Mouse (Mus musculus) hindbrain, embryonic 14.5 days (tissue): ENCODE data around the gene Map10. TPM values are rescaled to one million over a fixed set of nuclear protein-coding genes. Genes with fewer than 3 reads are reported as not detected.

Experiments used
- ATAC-seq: fragments of 200-750 bp; cut with Nextera tagmentation; 2 replicates; pipeline ENCODE4 v1.8.0; 2017; ENCODE audit warnings: moderate number of reproducible peaks, mild to moderate bottlenecking, moderate TSS enrichment, moderate library complexity; ENCODE audit not compliant: low FRiP score
- DNase-seq: peaks from one replicate; pipeline ENCODE4 v3.0.0-alpha.2; 2015; ENCODE audit warnings: low spot score
- H3K27ac ChIP-seq: fragments of 300-500 bp; sonication (generic); 2 replicates; pipeline ENCODE4 v1.5.1; 2014; ENCODE audit warnings: mild to moderate bottlenecking, moderate library complexity
- H3K27me3 ChIP-seq: fragments of 300-500 bp; sonication (generic); 2 replicates; pipeline ENCODE4 v1.6.1; 2014; ENCODE audit warnings: mild to moderate bottlenecking, low read length, mixed read lengths; ENCODE audit not compliant: control insufficient read depth, insufficient read depth
- H3K36me3 ChIP-seq: fragments of 300-500 bp; sonication (generic); replicated peaks from 2 replicates; pipeline ENCODE4 v1.6.1; 2014; ENCODE audit not compliant: control insufficient read depth, insufficient read depth
- H3K4me1 ChIP-seq: fragments of 300-500 bp; sonication (generic); replicated peaks from 2 replicates; pipeline ENCODE4 v1.6.1; 2014; ENCODE audit warnings: antibody characterized with exemption, low read length, mixed read lengths; ENCODE audit not compliant: control insufficient read depth, insufficient read depth
- H3K4me2 ChIP-seq: fragments of 300-500 bp; sonication (generic); replicated peaks from 2 replicates; pipeline ENCODE4 v1.6.1; 2014; ENCODE audit warnings: mild to moderate bottlenecking, moderate library complexity
- H3K4me3 ChIP-seq: fragments of 300-500 bp; sonication (generic); replicated peaks from 2 replicates; pipeline ENCODE4 v1.5.1; 2014; ENCODE audit warnings: mild to moderate bottlenecking, low read length
- H3K9ac ChIP-seq: fragments of 300-500 bp; sonication (generic); 2 replicates; pipeline ENCODE4 v1.6.1; 2014
- H3K9me3 ChIP-seq: fragments of 300-500 bp; sonication (generic); 2 replicates; pipeline ENCODE4 v1.6.1; 2016; ENCODE audit warnings: low read length; ENCODE audit not compliant: control insufficient read depth
- WGBS: fragments of 180-500 bp; shearing (Covaris S2); extraction: QIAGEN DNeasy Blood & Tissue Kit; methylation state at CpG from one replicate; pipeline ENCODE4 v1.1.7; 2014; 5-methylcytosine and 5-hydroxymethylcytosine counted together
- polyA plus RNA-seq: library from polyadenylated mRNA; unstranded; fragments of >200 nt; fragmentation: Nextera tagmentation; extraction: Ambion mirVana; gene quantifications from 2 replicates; pipeline ENCODE4 v1.2.1, GENCODE M21; 2014

The Map10 gene
- polyA plus RNA-seq = 8.7 and 10.2 TPM in 2 replicates

DNA sequence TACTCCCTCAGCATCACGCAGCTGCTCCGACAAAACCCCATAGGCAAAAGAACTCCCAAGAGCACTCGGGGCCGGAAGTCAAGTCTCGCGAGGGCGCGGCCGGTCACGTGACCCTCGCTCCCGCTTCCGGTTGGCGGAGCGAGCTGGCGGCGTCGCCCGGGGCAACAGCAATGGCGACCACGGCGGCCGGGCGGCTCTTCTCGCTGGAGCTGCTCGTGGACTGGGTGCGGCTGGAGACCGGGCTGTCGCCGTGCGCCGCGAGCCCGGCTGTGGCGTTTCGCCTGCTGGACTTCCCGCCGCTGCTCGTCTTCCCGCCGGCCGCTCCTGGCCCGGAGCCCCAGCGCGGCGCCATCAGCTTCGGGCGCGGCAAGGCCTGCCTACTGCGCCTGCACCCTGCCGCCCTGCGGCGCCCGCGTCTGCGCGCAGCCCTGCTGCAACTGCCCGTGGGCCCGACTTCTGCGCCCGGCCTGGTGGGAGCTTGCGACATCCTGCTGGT, at the start of gene Map10:
Gene Map10 (plus strand): TSS at position 119 of the 496 bp plus-strand sequence.
- Histone ChIP-seq H3K4me1 (peaks cover 12% of the 10 kb centered on the region), H3K27ac (peak within 1 kb of the TSS; percentile 58), H3K9me3 (peaks cover 24% of the 10 kb centered on the region), H3K27me3 (no peaks in the 10 kb centered on the region), H3K4me2 (peak within 1 kb of the TSS; percentile 99), H3K9ac (peak within 1 kb of the TSS; percentile 77), H3K4me3 (peak within 1 kb of the TSS; percentile 60), H3K36me3 (no peaks in the 10 kb centered on the region)
- ATAC-seq (peak; percentile 88), DNase-seq (peak; percentile 91)
- WGBS = 1% methylated on average over 62 of the region's 62 CpGs

- peaks cover 10% of the 10 kb centered on the region; the same call in 1 of the 2 replicates for H3K4me1 ChIP-seq
- no peak overlapping the region for H3K4me3 ChIP-seq
- no peak overlapping the region for H3K4me2 ChIP-seq
- no peak overlapping the region for H3K27ac ChIP-seq
- no peaks in the 10 kb centered on the region for H3K36me3 ChIP-seq
- 74% methylated on average over 4 of the region's 4 CpGs for WGBS
- H3K27me3 ChIP-seq = no peaks in the 10 kb centered on the region
- DNase-seq = no peak
- no peak for ATAC-seq
- H3K9ac ChIP-seq = no peak overlapping the region
- H3K9me3 ChIP-seq = no peaks in the 10 kb centered on the region
These were observed 49.3 kb upstream of the Map10 start for GRCm38 (mm10) chr8:125620301-125620700.

DNA sequence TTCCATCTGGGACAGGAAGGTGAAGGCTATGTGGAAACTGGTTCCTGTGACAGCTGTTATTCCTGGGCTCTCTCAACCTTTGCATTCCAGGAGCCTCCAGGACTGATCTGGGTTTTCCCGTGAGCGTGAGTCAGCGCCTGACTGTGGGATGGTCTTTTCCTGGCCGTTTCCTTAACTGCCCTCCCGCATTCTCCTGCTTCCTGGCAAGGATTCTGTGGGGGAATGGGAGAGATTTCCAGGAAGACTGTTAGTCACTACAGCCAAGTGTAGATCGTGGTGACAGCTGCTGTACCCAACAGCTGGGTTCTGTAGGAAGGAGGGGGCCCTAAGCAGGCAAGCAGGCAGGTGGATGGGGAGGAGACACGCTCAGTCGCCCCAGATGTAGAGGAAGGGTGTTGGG, 45.3 kb upstream of the Map10 start:
- H3K4me3 ChIP-seq = no peak overlapping the region
- H3K36me3 ChIP-seq = no peaks in the 10 kb centered on the region
- peaks cover 6% of the 10 kb centered on the region; the same call in 1 of the 2 replicates for H3K4me1 ChIP-seq
- DNase-seq (no peak), ATAC-seq (no peak)
- no peaks in the 10 kb centered on the region for H3K9me3 ChIP-seq
- no peak overlapping the region for H3K4me2 ChIP-seq
- no peak overlapping the region for H3K27ac ChIP-seq
- no peak overlapping the region for H3K9ac ChIP-seq
- no peaks in the 10 kb centered on the region for H3K27me3 ChIP-seq
- 83% methylated on average over 8 of the region's 8 CpGs for whole genome bisulfite sequencing

- DNase-seq (no peak), ATAC-seq (no peak)
- Histone ChIP-seq H3K9me3 (no peaks in the 10 kb centered on the region), H3K27me3 (no peaks in the 10 kb centered on the region), H3K27ac (no peak overlapping the region), H3K9ac (no peak overlapping the region), H3K4me3 (no peak overlapping the region), H3K36me3 (no peaks in the 10 kb centered on the region), H3K4me1 (no peaks in the 10 kb centered on the region), H3K4me2 (no peak overlapping the region)
- WGBS = 90% methylated on average over 8 of the region's 8 CpGs
These were observed 43.2 kb upstream of the Map10 start for GRCm38 (mm10) chr8:125626381-125626780.

DNA sequence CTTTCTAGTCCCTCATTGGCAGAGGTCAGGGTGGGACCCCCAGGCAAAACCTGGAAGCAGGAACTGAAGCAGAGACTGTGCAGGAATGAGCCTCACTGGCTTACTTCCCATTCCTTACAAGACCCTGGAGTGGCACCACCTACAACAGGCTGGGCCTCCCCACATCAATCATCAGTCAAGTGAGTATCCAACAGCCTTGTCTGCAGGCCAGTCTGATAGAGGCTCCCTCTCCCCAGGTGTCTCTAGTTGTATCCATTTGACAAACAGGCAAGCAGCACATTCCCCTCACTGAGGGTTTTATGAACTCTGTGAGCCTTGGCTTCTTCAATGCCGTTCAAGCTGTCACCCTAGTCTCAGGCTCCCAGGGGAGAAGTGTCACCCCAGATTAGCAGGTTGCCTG, 40.8 kb upstream of the Map10 start:
- Histone ChIP-seq H3K4me3 (no peak overlapping the region), H3K27ac (no peak overlapping the region), H3K4me1 (no peaks in the 10 kb centered on the region), H3K9ac (no peak overlapping the region), H3K36me3 (no peaks in the 10 kb centered on the region), H3K4me2 (no peak overlapping the region), H3K27me3 (no peaks in the 10 kb centered on the region), H3K9me3 (no peaks in the 10 kb centered on the region)
- ATAC-seq = no peak
- no peak for DNase-seq
- WGBS = 91% methylated on average over 1 of the region's 1 CpGs

DNA sequence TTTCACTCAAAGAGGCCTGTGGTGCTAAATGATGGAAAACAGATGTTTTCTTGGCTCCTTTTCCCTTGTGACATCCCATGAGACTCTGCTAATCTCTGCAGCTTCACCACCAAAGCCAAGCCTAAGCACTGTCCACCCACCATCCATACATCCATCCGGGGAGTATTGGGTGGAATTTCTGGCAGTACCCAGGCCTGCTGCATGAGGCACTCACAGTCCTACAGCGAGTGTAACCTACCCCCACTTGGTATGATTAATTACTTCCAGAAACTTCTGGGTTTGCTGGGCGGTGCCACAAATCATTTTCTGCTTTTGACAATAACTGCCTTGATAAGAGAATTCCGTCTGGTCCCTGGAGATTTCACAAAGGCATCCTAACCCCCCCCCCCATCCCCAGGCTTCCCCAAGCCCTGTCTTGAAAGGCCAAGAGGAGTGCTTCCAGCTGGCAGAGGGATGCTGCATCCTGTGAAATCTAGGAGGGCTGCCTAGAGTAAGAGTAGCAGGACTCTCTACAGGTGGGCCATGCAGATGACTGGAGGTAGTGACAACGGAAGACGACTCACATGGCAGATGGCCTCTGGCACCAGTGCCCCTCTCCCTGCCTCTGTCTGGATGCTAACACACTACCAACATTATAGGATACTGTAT, 31.1 kb upstream of the Map10 start:
- H3K36me3 ChIP-seq = no peaks in the 10 kb centered on the region
- H3K27me3 ChIP-seq = no peaks in the 10 kb centered on the region
- H3K9me3 ChIP-seq = no peaks in the 10 kb centered on the region
- no peak overlapping the region for H3K4me2 ChIP-seq
- H3K9ac ChIP-seq = no peak overlapping the region
- ATAC-seq (no peak), DNase-seq (no peak)
- H3K4me3 ChIP-seq = no peak overlapping the region
- no peak overlapping the region for H3K27ac ChIP-seq
- 73% methylated on average over 6 of the region's 6 CpGs for WGBS
- H3K4me1 ChIP-seq = no peaks in the 10 kb centered on the region; the same call in 1 of the 2 replicates

GRCm38 (mm10) chr8:125639631-125640030, 30.0 kb upstream of the Map10 start:
- no peak overlapping the region for H3K4me3 ChIP-seq
- no peak for DNase-seq
- WGBS = 87% methylated on average over 2 of the region's 2 CpGs

DNA sequence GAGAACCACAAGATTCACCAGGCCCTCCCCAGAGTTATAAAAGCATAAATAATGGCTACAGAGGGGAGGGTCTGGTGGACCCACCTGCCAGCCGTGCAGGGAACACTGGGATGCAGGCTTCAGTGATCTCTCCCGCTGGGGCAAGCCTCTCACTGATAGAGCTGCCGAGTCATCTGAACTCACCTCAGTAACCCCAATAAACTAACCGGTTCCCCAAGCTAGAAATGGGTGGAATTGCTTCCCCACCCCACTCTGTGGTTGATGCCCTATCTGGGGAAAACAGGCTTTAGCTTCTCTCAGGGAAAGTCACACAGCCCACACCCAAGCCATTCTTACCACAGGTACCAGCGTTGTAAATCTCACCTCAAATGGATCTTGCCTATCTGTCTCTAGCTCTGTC, 28.9 kb upstream of the Map10 start:
- Histone ChIP-seq H3K27ac (no peak overlapping the region), H3K36me3 (no peaks in the 10 kb centered on the region), H3K4me2 (no peak overlapping the region), H3K4me3 (no peak overlapping the region), H3K9me3 (no peaks in the 10 kb centered on the region), H3K27me3 (no peaks in the 10 kb centered on the region), H3K4me1 (no peaks in the 10 kb centered on the region; the same call in 1 of the 2 replicates), H3K9ac (no peak overlapping the region)
- DNase-seq = no peak
- 77% methylated on average over 5 of the region's 5 CpGs for WGBS
- no peak for ATAC-seq

More at GRCm38 (mm10) chr8:125639631-125640030, 30.0 kb upstream of the Map10 start:
- Histone ChIP-seq H3K9ac (no peak overlapping the region), H3K27me3 (no peaks in the 10 kb centered on the region), H3K27ac (no peak overlapping the region), H3K9me3 (no peaks in the 10 kb centered on the region), H3K4me1 (no peaks in the 10 kb centered on the region; the same call in 1 of the 2 replicates), H3K4me2 (no peak overlapping the region), H3K36me3 (no peaks in the 10 kb centered on the region)
- no peak for ATAC-seq

DNA sequence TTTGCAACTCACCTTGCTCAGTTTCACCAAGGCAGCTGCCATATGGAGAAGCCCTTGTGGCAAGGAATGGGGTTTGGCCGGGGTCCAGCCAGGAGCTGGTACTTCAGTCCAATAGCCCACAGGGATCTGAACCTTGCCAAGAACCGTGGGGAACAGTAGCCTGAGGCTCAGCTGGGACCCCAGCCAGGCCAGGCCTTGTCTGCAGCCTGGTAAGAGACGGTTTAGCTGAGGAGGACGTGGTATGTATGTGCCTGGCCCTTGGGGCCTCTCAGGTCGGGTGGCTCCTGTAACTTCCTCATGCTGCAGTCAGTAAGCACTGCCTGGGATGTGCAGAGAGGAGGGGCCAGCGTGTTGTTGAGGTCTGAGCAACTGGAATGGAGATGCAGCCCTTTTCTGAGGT, 27.8 kb upstream of the Map10 start:
- Histone ChIP-seq H3K27me3 (no peaks in the 10 kb centered on the region), H3K27ac (no peak overlapping the region), H3K9me3 (no peaks in the 10 kb centered on the region), H3K4me1 (no peaks in the 10 kb centered on the region; the same call in 1 of the 2 replicates), H3K36me3 (no peaks in the 10 kb centered on the region), H3K4me3 (no peak overlapping the region), H3K9ac (no peak overlapping the region), H3K4me2 (no peak overlapping the region)
- DNase-seq (peak; percentile 46), ATAC-seq (peak; percentile 64; the same call in 1 of the 2 replicates)
- WGBS = 57% methylated on average over 6 of the region's 6 CpGs
